Mouse (Mus musculus): ENCODE measurements around the gene 4430402I18Rik. TPM values are rescaled to one million over a fixed set of nuclear protein-coding genes. Genes with fewer than 3 reads are reported as not detected.

4430402I18Rik gene
- polyA plus RNA-seq, 1 experiment from 2014 or later = 1.2 TPM

GRCm38 (mm10) chr19:28896639-28897038 is 71.0 kb downstream of the 4430402I18Rik start:
- no peak overlapping the region for H3K4me2 ChIP-seq (ENCODE audit: low read depth, low read length)
- H3K36me3 ChIP-seq (ENCODE audit: control insufficient read depth, insufficient read depth, low read length) = no peaks in the 10 kb centered on the region
- 71% methylated on average over 1 of the region's 1 CpGs for WGBS
- no peak overlapping the region for H3K4me3 ChIP-seq (ENCODE audit: low read length)
- H3K9ac ChIP-seq (ENCODE audit: low read depth, low read length) = no peak overlapping the region
- no peaks in the 10 kb centered on the region for H3K9me3 ChIP-seq (ENCODE audit: control insufficient read depth, low read length)
- no peak for ATAC-seq
- H3K27ac ChIP-seq (ENCODE audit: low read length) = no peak overlapping the region
- H3K4me1 ChIP-seq (ENCODE audit: control insufficient read depth, insufficient read depth, low read length) = no peaks in the 10 kb centered on the region
- no peaks in the 10 kb centered on the region for H3K27me3 ChIP-seq (replicated peaks; ENCODE audit: control insufficient read depth, insufficient read depth, low read length)

GRCm38 (mm10) chr19:28891864-28892263 is 75.7 kb downstream of the 4430402I18Rik start:
- no peaks in the 10 kb centered on the region for H3K9me3 ChIP-seq (ENCODE audit: control insufficient read depth, low read length)
- H3K9ac ChIP-seq (ENCODE audit: low read depth, low read length) = no peak overlapping the region
- 97% methylated on average over 1 of the region's 1 CpGs for WGBS
- H3K27ac ChIP-seq (ENCODE audit: low read length) = no peak overlapping the region
- no peaks in the 10 kb centered on the region for H3K27me3 ChIP-seq (replicated peaks; ENCODE audit: control insufficient read depth, insufficient read depth, low read length)
- ATAC-seq = no peak
- no peaks in the 10 kb centered on the region for H3K36me3 ChIP-seq (ENCODE audit: control insufficient read depth, insufficient read depth, low read length)
- H3K4me3 ChIP-seq (ENCODE audit: low read length) = no peak overlapping the region
- H3K4me1 ChIP-seq (ENCODE audit: control insufficient read depth, insufficient read depth, low read length) = no peaks in the 10 kb centered on the region
- H3K4me2 ChIP-seq (ENCODE audit: low read depth, low read length) = no peak overlapping the region

GRCm38 (mm10) chr19:28891238-28891637 is 76.4 kb downstream of the 4430402I18Rik start:
- Histone ChIP-seq H3K9ac (ENCODE audit: low read depth, low read length) (no peak overlapping the region), H3K27me3 (replicated peaks; ENCODE audit: control insufficient read depth, insufficient read depth, low read length) (no peaks in the 10 kb centered on the region), H3K27ac (ENCODE audit: low read length) (no peak overlapping the region), H3K36me3 (ENCODE audit: control insufficient read depth, insufficient read depth, low read length) (no peaks in the 10 kb centered on the region), H3K4me2 (ENCODE audit: low read depth, low read length) (no peak overlapping the region), H3K4me3 (ENCODE audit: low read length) (no peak overlapping the region), H3K9me3 (ENCODE audit: control insufficient read depth, low read length) (no peaks in the 10 kb centered on the region), H3K4me1 (ENCODE audit: control insufficient read depth, insufficient read depth, low read length) (no peaks in the 10 kb centered on the region)
- 72% methylated on average over 5 of the region's 5 CpGs for WGBS
- ATAC-seq = no peak

GRCm38 (mm10) chr19:28889251-28889650 is 78.3 kb downstream of the 4430402I18Rik start:
- no peak overlapping the region for H3K9ac ChIP-seq (ENCODE audit: low read depth, low read length)
- no peak overlapping the region for H3K4me3 ChIP-seq (ENCODE audit: low read length)
- H3K27ac ChIP-seq (ENCODE audit: low read length) = no peak overlapping the region
- no peaks in the 10 kb centered on the region for H3K36me3 ChIP-seq (ENCODE audit: control insufficient read depth, insufficient read depth, low read length)
- no peaks in the 10 kb centered on the region for H3K9me3 ChIP-seq (ENCODE audit: control insufficient read depth, low read length)
- H3K27me3 ChIP-seq (replicated peaks; ENCODE audit: control insufficient read depth, insufficient read depth, low read length) = no peaks in the 10 kb centered on the region
- no peak overlapping the region for H3K4me2 ChIP-seq (ENCODE audit: low read depth, low read length)
- no peak for ATAC-seq
- H3K4me1 ChIP-seq (ENCODE audit: control insufficient read depth, insufficient read depth, low read length) = no peaks in the 10 kb centered on the region
- WGBS = 68% methylated on average over 3 of the region's 3 CpGs

- H3K4me2 ChIP-seq (ENCODE audit: low read depth, low read length) = no peak overlapping the region
- no peak overlapping the region for H3K9ac ChIP-seq (ENCODE audit: low read depth, low read length)
- no peak overlapping the region for H3K27ac ChIP-seq (ENCODE audit: low read length)
- WGBS = 46% methylated on average over 1 of the region's 1 CpGs
- H3K9me3 ChIP-seq (ENCODE audit: control insufficient read depth, low read length) = no peaks in the 10 kb centered on the region
- ATAC-seq = no peak
- H3K4me3 ChIP-seq (ENCODE audit: low read length) = no peak overlapping the region
- no peaks in the 10 kb centered on the region for H3K27me3 ChIP-seq (replicated peaks; ENCODE audit: control insufficient read depth, insufficient read depth, low read length)
- H3K4me1 ChIP-seq (ENCODE audit: control insufficient read depth, insufficient read depth, low read length) = no peaks in the 10 kb centered on the region
- H3K36me3 ChIP-seq (ENCODE audit: control insufficient read depth, insufficient read depth, low read length) = no peaks in the 10 kb centered on the region
These were observed 79.1 kb downstream of the 4430402I18Rik start for GRCm38 (mm10) chr19:28888496-28888895.

- H3K27ac ChIP-seq (ENCODE audit: low read length) = no peak overlapping the region
- H3K36me3 ChIP-seq (ENCODE audit: control insufficient read depth, insufficient read depth, low read length) = no peaks in the 10 kb centered on the region
- no peak for ATAC-seq
- WGBS = 70% methylated on average over 1 of the region's 1 CpGs
- H3K27me3 ChIP-seq (replicated peaks; ENCODE audit: control insufficient read depth, insufficient read depth, low read length) = no peaks in the 10 kb centered on the region
- H3K9me3 ChIP-seq (ENCODE audit: control insufficient read depth, low read length) = no peaks in the 10 kb centered on the region
- no peak overlapping the region for H3K4me3 ChIP-seq (ENCODE audit: low read length)
- no peaks in the 10 kb centered on the region for H3K4me1 ChIP-seq (ENCODE audit: control insufficient read depth, insufficient read depth, low read length)
- no peak overlapping the region for H3K9ac ChIP-seq (ENCODE audit: low read depth, low read length)
- H3K4me2 ChIP-seq (ENCODE audit: low read depth, low read length) = no peak overlapping the region
These were observed 84.5 kb downstream of the 4430402I18Rik start for GRCm38 (mm10) chr19:28883126-28883525.

GRCm38 (mm10) chr19:28879476-28879875 is 88.1 kb downstream of the 4430402I18Rik start:
- H3K27ac ChIP-seq (ENCODE audit: low read length) = no peak overlapping the region
- 97% methylated on average over 2 of the region's 2 CpGs for WGBS
- ATAC-seq = no peak
- H3K4me3 ChIP-seq (ENCODE audit: low read length) = no peak overlapping the region
- no peak overlapping the region for H3K9ac ChIP-seq (ENCODE audit: low read depth, low read length)
- no peaks in the 10 kb centered on the region for H3K36me3 ChIP-seq (ENCODE audit: control insufficient read depth, insufficient read depth, low read length)
- H3K4me1 ChIP-seq (ENCODE audit: control insufficient read depth, insufficient read depth, low read length) = no peaks in the 10 kb centered on the region
- H3K4me2 ChIP-seq (ENCODE audit: low read depth, low read length) = no peak overlapping the region
- no peaks in the 10 kb centered on the region for H3K9me3 ChIP-seq (ENCODE audit: control insufficient read depth, low read length)
- H3K27me3 ChIP-seq (replicated peaks; ENCODE audit: control insufficient read depth, insufficient read depth, low read length) = no peaks in the 10 kb centered on the region

- no peaks in the 10 kb centered on the region for H3K4me1 ChIP-seq (ENCODE audit: control insufficient read depth, insufficient read depth, low read length)
- no peak for ATAC-seq
- H3K4me3 ChIP-seq (ENCODE audit: low read length) = no peak overlapping the region
- no peak overlapping the region for H3K4me2 ChIP-seq (ENCODE audit: low read depth, low read length)
- no peaks in the 10 kb centered on the region for H3K9me3 ChIP-seq (ENCODE audit: control insufficient read depth, low read length)
- no peaks in the 10 kb centered on the region for H3K36me3 ChIP-seq (ENCODE audit: control insufficient read depth, insufficient read depth, low read length)
- WGBS = 86% methylated on average over 2 of the region's 2 CpGs
- no peak overlapping the region for H3K9ac ChIP-seq (ENCODE audit: low read depth, low read length)
- no peak overlapping the region for H3K27ac ChIP-seq (ENCODE audit: low read length)
- H3K27me3 ChIP-seq (replicated peaks; ENCODE audit: control insufficient read depth, insufficient read depth, low read length) = no peaks in the 10 kb centered on the region
These were observed 97.2 kb downstream of the 4430402I18Rik start for GRCm38 (mm10) chr19:28870351-28870750.

GRCm38 (mm10) chr19:28869251-28869855 is 98.2 kb downstream of the 4430402I18Rik start:
- H3K27me3 ChIP-seq (replicated peaks; ENCODE audit: control insufficient read depth, insufficient read depth, low read length) = no peaks in the 10 kb centered on the region
- no peaks in the 10 kb centered on the region for H3K4me1 ChIP-seq (ENCODE audit: control insufficient read depth, insufficient read depth, low read length)

GRCm38 (mm10) chr19:28865501-28865900 is 102.1 kb downstream of the 4430402I18Rik start:
- H3K9me3 ChIP-seq (ENCODE audit: control insufficient read depth, low read length) = no peaks in the 10 kb centered on the region
- H3K27me3 ChIP-seq (replicated peaks; ENCODE audit: control insufficient read depth, insufficient read depth, low read length) = no peaks in the 10 kb centered on the region
- no peaks in the 10 kb centered on the region for H3K4me1 ChIP-seq (ENCODE audit: control insufficient read depth, insufficient read depth, low read length)
- no peaks in the 10 kb centered on the region for H3K36me3 ChIP-seq (ENCODE audit: control insufficient read depth, insufficient read depth, low read length)
- no peak for ATAC-seq
- no peak overlapping the region for H3K27ac ChIP-seq (ENCODE audit: low read length)
- no peak overlapping the region for H3K4me2 ChIP-seq (ENCODE audit: low read depth, low read length)
- H3K4me3 ChIP-seq (ENCODE audit: low read length) = no peak overlapping the region
- no peak overlapping the region for H3K9ac ChIP-seq (ENCODE audit: low read depth, low read length)
- 82% methylated on average over 1 of the region's 1 CpGs for WGBS

More at GRCm38 (mm10) chr19:28869251-28869855, 98.2 kb downstream of the 4430402I18Rik start:
- no peak overlapping the region for H3K9ac ChIP-seq (ENCODE audit: low read depth, low read length)
- no peaks in the 10 kb centered on the region for H3K9me3 ChIP-seq (ENCODE audit: control insufficient read depth, low read length)
- ATAC-seq = no peak
- WGBS = 89% methylated on average over 6 of the region's 6 CpGs
- H3K4me2 ChIP-seq (ENCODE audit: low read depth, low read length) = no peak overlapping the region
- no peaks in the 10 kb centered on the region for H3K36me3 ChIP-seq (ENCODE audit: control insufficient read depth, insufficient read depth, low read length)
- no peak overlapping the region for H3K4me3 ChIP-seq (ENCODE audit: low read length)
- H3K27ac ChIP-seq (ENCODE audit: low read length) = no peak overlapping the region

Measured in intestine, embryonic 16.5 days (tissue).